Mouse (Mus musculus) kidney, postnatal 36 days (tissue): ENCODE measurements around the gene Adam12.

ENCODE experiments used
- DNase-seq, 2 experiments: peaks; one replicate each; pipeline ENCODE4 v3.0.0; 2021 to 2022; ENCODE audit warnings: mixed read lengths in 2 of 2

Gene Adam12

DNA sequence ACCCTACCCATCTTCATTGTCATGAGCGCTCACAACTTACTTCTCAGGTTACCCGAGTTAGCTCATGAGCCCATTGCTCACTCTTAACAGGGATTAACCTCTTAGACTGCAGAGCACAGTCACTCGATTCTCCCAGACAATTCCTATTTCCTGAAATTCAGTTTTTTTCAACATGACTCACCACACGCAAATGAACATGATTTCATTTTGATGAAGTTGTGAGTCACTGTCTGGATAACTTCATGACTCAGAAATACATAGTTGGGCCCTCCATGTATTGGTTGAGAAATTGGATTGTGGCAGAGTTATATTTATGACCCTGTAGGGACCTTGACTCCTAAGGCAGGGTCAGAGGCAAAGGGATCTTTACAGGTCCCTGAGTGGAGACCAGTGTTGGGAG, 230.4 kb downstream of the Adam12 start:
- DNase-seq = no peak

DNA sequence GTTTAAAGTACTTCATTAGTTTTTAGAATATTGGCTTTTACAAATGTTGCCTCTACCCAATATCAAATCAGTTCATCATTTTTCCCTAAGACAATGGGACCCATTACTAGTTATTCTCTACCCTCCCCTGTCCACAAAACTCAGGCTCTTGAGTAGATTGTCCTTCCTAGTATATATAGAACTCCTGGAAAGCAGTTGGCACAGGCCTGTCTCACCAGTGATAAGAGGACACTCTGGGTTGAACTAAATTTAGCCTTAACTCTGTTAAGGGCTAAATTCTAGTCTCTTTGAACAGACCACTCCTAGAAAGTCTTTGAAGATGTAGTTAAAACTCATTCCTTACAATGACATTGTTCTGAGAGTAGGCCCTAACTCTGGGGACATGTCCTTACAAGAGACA, 241.0 kb downstream of the Adam12 start:
- no peak for DNase-seq

DNA sequence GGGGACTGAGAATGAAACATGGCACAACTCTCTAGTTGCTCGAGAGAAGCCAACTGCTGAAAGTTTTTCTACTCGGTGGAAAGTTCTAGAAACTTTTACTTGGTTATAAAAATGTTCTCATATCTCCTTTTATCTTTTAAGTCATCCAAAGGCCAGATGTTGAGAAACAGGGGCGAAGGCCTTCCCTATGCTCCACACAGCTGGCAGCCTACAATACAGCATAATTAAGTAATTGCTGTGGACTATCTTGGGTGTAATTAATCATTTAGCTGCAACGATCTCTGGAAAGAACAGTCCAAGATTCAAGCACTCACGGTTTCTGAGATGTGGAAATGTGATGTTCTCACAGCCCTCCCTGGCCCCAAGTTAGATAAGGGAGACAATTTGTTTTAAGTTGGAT, 243.6 kb downstream of the Adam12 start:
- peak in 1 of 2 experiments; percentile 46 for DNase-seq

DNA sequence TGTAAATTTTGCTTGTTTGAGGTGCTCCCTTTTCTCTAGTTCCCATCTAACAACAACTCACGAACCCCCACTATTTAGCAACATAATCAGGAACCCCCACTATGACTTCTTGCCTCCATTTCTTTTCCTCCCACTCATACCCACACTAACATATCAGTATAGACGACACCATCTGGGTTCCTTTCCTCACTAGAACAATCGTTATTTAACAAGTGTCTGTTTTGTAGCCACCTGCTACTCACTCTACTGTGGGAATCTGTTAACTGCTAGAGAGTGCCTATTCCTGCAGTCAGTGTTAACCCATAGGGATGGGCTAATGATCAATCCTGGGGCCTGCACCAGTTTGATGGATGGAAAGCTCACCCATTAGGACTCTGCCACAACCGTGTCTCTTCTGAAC, 245.7 kb downstream of the Adam12 start:
- no peak for DNase-seq

DNA sequence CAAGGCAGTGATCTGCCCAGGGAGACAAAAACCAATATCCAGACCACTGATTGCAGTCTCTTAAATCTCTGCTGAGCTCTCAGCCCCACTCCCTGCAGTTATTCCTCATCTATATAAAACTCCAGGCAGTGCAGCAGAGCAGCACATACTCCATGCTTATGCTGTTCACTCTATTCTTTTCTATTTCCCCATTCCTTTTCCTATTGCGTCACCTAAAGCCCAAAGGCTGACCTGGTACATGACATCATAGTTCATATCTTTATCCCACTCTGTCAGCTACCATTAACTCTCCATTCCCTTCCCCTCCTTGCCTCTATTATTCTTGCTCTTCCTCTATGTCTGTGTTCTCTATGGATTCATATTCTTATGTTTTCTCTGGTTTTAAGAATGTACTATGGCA, 246.3 kb downstream of the Adam12 start:
- DNase-seq = no peak

DNA sequence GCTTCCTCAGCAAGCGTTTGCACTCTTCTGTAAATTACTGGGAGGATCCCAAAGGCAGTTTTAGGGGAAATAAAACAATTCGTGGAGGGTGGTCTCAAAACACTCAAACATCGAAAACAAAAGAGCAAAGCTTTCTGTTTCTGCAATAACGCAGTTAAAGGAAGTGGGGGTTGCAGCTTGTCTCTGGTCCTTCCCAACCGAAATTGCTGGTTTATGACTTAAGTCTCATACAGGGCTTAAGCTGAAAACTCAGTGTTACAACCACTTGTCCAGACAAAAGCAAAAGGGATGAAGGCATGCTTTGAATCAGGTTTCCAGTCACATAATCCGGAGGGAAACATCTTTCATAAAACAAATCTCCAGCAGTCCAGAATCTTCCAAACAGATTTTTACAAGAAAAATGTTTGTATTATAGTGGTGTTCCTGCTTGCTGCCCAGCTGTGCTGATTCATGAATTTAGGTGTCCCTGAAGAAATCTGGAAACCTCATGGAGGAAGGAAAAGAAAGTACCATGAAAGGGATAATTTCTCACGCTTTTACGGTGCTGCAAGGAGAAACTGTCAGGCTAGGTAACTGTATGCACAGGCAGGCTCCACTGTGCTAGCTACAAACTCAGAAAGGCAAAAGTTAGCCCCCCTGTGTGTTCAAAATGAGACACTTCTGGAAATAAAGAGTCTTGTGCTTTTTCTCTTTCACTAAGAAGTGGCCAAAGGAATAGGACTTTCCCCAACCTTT, 255.4 kb downstream of the Adam12 start:
- no peak for DNase-seq

DNA sequence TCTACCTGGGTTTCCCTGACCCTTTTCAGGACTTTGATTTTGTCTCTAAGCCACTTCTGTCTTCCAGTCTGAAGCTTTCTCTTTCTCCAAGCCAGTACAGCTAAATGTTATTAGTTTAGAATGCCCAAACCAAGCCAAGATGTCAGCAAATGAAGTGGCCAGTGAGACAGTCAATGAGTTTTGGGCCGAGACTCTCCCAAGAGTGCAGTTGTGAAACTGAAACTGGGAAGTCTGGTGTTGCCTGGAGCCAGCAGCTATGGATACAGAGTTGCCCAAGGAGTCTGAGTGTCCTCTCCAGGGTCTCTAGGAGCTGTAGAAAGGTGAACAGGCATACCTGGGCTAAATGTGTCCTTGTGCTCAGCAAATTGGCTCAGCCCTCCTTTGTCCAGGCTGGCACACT, 260.9 kb downstream of the Adam12 start:
- no peak for DNase-seq

DNA sequence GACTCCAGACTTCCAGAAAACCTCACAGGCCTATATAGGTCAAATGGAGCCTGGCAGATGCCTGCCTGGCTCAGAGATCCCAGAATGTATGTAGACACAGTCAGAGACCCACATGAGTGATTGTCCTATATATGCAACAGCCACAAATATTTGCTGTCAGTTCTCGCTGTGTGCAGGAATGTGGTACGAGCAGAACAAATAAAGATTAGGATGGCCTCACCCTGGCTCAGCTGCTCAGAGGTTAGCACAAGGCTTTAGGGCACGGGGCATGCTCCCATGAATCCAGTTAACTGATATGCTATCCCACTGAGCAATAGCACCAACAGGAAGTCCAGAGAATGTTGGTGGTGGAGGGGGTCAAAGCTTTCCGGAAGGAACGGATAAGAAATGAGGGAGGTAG, 261.5 kb downstream of the Adam12 start:
- no peak for DNase-seq

DNA sequence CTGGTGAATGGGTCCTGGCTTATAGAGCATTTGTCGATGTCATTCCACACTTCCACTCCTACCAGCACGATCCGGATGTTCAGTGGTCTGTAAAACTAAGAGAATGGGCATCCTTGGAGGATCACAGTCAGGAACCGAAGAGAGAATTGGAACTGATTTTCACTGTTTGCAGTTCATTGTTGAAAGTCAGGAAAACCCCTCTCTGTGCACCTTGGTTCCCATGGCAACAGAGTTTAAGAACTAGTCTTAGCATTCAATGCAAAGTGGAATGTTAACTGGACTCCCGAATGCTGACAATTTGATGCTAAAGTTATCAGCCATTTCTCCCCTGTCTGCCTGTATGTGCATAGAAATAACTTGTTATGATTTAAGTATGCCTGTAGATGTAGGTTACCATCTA, 264.0 kb downstream of the Adam12 start:
- DNase-seq = no peak

DNA sequence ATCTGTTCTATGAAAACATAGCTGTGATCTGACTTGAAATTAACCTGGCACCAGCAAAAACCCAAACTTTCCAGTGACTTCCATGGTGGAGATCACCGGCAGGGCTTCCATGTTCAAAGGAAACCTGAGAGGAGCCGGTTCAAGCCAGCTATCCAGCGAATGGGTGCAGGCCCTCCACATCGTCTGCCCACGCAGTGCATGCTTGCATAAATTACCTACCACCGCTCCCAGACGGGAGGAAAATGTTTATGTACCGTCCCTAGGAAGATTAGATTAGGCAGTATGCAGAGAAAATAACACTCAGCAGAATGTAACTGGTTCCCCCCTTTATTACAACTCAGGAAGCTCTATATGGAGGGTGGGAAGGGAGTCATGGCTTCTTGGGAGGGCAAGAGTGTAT, 268.4 kb downstream of the Adam12 start:
- DNase-seq = no peak

DNA sequence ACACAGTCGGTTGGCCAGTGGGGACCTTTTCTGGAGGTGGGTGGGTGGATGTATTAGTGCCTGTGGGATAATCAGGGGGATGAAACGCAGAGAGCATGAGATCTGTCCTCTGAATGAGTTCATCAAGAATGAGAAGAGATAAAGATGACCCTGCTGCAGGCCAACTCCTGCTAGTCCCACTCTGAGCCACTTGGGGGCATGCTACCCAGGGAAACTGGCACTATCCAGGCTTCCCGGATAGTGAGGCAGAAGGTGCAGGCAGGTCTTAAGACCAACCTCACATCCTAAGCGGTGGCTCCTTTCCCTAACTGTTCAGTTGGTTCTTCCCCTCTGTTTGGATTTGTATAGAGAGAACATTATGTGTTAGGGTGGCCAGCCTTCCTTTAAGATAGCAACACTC, 272.7 kb downstream of the Adam12 start:
- DNase-seq = peak in 1 of 2 experiments; percentile 58

DNA sequence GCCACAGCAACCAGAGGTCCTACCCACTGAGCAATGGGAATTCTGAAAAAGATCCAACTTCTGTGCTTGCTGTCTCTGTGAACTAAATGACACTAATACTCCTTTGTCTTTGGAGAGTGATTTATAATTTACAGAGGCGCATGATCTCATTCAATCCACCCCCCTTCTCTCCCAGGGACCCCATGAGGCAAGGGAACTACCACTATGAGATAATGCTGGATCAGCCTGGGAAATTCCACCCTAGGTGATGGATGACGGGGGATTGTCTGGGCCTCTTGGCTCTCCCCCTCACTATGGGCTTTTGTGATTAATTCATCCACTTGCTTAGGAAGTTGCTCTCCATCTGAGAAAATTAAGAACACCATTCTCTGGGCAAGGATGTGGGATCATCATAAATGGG, 274.1 kb downstream of the Adam12 start:
- DNase-seq = no peak

DNA sequence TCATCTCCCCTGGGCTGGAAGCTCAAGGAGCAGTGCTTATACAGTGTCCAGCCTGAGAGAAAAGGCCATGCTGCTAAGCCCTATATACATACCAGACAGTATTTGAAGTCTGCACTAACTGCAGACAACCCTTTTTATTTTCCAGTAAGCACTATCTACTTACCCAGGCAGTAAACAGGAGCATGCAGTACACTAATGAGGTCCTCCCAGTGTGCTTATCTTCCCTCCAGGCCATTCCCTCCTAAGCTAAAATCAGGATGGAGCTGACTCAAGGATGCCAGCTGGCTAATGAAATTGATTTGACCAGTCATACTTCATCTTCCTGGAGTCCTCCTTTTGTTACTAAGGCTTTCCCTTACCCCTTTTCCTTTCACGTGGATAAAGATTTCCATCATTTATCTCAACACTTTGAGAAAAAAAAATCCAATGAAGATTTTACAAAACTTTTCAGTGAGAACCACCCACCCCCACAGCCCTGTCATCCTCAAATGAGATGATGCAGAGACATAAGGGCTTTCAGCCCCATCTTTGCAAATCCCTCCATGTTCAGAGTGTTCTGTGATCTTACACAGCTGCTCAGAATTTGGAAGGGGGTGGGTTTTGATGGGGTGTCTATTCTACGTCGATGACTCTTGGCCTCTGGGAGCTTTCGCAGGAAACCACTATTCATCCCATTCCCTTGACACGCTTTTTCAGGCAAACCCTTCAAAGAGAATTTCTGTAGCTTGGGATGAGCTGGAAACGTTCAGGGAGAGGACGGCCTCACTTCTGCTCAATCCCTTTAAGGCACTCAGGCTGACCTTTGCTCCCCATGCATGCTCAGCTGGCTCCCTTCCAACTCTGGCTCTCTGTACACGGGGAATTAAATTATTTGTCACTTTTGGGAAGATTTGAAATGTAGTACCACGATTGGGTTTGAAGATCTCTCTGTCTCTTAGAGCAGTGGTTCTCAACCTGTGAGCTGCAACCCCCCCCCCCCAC, 277.5 kb downstream of the Adam12 start:
- peak; percentile 53 to 69 for DNase-seq

DNA sequence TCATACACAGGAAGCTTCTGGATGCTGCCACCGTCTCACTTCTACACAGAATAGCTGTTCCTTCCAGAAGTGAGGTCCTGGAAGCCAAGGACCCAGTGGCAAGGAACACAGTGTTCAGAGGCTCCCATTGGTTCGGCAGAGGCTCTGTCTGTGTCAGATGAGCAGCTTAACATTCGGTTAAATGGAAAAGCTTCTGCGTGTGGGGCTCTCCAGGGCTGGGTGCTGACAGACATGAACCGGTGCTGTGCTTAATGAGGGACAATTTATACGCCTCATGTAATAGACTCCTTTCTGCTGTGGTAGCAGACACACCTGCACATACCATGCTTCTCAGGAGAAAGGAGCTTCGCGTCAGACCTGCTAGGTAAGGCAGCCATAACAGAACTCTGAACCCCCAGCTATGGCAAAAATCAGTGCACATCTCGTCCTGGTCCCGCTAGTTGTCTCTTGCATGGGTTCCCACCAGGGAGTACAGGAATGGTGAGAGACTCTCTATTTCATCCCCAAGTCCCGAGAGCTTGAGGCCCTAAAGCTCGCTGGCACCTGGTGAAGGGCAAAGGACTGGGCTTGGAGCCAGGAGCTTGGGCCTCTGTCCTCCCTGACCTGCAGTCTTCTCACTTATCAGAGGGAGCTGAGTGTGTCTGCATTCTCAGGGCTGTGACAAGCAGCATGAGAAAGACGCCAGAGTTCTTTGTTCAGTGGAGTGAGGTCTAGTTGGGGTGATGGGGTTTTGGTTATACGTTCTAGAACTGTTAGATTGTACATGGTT, 280.0 kb downstream of the Adam12 start:
- DNase-seq = peak in 1 of 2 experiments; percentile 43

DNA sequence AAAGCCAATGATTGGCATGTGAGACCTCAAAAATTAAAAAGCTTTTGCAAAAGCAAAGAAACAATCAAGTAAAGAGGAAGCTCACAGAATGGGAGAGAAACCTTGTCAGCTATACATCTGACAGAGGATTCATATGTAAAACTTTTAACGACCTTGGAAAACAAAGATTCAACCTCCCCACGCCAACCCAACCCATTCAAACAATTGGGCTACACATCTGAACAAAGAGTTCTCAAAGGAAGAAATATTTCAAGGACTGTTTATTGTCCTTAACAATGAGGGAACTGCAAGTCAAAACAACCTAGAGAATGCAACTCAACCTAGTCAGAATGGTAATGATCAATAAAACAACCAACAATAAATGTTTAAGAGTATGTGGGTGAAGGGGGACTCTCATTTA, 284.6 kb downstream of the Adam12 start:
- no peak for DNase-seq

DNA sequence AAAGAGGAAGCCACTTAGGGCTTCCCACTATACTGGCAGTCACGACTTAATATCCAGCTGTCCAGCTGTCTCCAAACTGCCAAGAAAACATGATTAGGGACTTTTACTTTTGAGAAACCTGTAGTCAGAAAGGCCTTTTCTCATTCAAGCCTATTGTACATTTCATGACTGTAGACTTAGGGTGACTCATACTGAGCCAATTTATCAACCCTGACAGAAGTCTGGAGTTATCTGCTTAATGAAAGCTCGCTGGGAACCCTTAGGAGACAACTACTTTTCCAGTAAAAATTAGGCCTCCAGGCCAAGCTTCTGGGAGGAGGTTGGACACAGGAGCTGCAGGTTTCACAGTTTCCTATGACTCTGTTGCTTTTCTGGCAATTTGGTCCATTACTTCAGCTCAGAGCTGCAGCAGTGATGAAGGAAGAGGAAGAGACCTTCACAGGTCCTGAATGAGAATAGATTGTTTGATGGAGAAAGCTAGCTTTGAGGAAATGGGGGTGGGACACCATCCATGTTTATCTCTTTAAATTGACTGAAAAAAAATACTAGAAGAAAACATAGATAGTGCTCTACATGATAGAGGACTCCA, 285.1 kb downstream of the Adam12 start:
- no peak for DNase-seq

DNA sequence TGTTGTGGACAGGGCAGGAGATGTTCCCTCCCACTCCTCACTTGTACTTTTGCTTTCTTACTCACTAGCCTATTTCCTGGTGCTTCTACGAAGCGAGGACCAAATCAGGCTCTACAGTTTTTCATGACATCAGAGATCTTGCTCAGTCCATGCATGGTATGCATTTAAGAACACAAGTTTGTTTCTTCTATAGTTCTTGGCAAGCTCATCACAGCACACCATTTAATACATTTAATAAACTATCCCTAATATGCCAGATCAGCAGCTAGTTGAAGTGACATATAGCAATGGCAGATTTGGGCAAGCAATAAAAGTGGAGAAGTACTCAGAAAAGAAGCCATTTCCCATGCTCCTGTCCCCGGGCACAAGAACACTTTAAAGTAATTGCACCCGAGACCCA, 285.8 kb downstream of the Adam12 start:
- no peak for DNase-seq

DNA sequence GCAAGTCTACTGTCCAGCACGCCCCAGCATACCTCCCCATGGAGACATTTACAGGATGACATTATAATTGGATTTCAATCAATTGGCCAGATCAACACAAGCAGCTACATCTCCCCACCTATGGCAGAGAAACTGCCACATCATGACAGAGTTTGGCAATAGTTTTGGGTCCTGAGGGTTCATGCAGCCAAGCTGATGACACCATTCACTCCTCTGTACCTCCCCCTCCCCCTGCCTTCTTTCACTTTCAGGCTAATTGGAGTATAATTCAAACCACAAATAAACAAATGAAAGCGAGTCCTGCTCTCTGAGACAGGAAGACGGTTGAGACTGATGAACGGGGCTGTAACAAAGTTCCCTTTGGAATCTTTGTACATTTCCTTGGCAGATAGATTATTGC, 291.5 kb downstream of the Adam12 start:
- DNase-seq = no peak

DNA sequence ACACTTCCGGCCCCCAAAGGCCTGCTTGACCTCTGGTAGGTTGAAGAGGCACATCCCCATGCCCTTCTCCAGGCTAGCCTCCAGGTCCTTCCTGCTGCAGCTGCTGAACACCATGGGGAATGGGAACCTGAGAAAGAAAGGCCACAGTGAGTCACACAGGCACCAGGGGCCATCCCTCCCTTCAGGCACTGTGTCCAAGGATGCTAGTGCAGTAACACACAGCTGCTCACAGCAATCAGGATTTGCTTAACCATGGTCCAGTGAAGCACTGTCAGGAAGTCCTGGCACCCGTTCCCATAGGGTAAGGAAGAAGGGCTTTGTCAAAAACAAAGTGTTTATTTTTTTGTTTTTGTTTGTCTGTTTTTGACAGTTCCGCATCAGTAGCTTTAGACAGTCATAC, 294.5 kb downstream of the Adam12 start:
- DNase-seq = no peak

DNA sequence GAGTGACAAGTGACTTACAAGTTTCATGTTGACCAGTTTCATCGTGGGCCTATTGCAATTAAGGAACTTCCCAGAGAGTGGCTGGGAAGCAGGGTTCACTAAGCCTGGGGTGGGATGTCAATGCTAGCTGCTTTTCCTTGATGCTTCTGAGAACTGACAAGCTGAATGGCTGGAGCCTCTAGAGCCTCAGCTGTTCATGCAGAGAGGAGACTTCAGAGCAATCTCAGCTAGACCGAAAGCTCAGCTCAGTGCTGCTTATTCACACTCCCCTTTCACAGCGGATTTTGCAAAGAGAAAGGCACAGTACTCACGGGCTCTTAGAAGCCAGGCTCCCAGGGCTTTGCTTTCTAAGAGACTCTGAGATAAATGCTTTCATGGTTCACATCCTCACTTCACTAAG, 295.6 kb downstream of the Adam12 start:
- no peak for DNase-seq

DNA sequence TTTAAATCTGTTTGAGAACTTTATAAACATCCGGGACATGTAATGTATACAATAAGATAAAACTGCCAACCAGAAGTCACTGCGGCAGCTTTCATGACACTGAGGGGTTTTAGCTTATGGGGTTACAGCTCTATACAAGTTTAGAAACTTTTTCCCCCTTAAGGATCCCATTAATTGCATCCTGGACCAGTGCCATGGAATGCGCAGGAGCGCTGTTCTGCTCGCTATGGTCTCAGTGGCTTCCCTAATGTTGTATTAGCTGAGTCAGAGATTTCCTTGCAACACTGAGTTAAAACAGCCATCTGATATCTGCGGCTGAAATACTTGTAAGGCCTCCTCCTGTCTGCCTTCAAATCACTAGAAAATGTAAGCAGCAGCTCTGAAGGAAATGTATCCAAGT, 298.6 kb downstream of the Adam12 start:
- no peak for DNase-seq

DNA sequence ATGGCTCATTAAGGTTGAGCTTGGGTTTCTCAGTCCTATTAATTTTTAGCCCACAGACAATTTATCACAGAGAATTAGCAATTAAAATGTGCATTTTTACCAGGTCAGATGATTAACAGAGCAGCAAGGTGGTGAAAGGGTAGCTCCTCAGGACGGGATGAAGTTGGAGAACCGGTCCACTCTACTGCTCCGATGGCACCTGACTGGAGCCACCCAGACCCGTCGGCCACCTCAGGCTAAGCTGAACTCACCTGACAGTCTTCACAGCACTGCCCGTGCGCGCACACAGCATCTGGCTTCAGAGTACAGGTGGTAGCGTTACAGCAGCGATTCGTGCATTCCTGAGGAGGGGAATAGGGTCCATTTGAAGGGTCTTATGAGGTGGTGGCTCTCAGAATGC, 300.5 kb downstream of the Adam12 start:
- DNase-seq = peak; percentile 31 to 39

DNA sequence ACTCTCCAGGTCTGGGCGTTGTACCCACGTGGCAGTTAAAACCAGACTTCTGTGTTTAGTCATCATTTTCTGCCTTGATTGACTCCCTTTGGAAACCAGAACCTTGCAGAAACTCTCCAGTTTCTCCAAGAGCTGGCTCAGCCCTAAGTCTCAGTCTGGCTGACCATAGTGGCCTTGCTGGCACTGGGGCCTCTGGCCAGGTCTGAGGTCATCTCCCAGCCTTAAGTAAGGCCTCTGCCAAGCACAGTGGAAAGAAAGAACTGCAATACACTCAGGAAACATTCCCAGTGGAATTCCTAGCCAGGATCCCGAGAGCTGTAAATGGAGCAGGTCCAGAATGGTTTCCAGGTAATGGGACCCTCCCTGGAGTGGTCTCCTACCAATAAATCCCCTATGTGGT, 303.0 kb downstream of the Adam12 start:
- DNase-seq = no peak
